Mouse (Mus musculus) heart, adult 18-20 months (tissue): ENCODE measurements at regions not wholly inside any gene's neighbourhood (a gene's known extent, or its start where the extent isn't known, plus 50 kb on each side); places are given as distances from the start of the nearest gene placed in this dataset.

Source experiments
- DNase-seq, 2 experiments: peaks; one replicate each; pipeline ENCODE4 v3.0.0; 2021 to 2022; ENCODE audit warnings: mixed read lengths in 1 of 2

- DNase-seq = no peak
Observed at GRCm38 (mm10) chr11:27280791-27281190, 687.0 kb upstream of the Vrk2 start.

GRCm38 (mm10) chr11:27264253-27264652 lies 670.5 kb upstream of the Vrk2 start:
- DNase-seq = peak in 1 of 2 experiments; percentile 1

- no peak for DNase-seq
Observed at GRCm38 (mm10) chr11:27258521-27258920, 664.7 kb upstream of the Vrk2 start.

GRCm38 (mm10) chr11:27235884-27236283 lies 642.1 kb upstream of the Vrk2 start:
- DNase-seq = no peak

- DNase-seq = no peak
Observed at GRCm38 (mm10) chr11:27226454-27226853, 632.7 kb upstream of the Vrk2 start.

GRCm38 (mm10) chr11:27222436-27222835 lies 628.6 kb upstream of the Vrk2 start:
- DNase-seq = no peak

- DNase-seq = no peak
Observed at GRCm38 (mm10) chr11:27221956-27222355, 628.2 kb upstream of the Vrk2 start.

- no peak for DNase-seq
Observed at GRCm38 (mm10) chr11:27219715-27220699, 626.2 kb upstream of the Vrk2 start.

GRCm38 (mm10) chr11:27215752-27216151 lies 622.0 kb upstream of the Vrk2 start:
- no peak for DNase-seq

- DNase-seq = no peak
Observed at GRCm38 (mm10) chr11:27203330-27204214, 609.8 kb upstream of the Vrk2 start.

- no peak for DNase-seq
Observed at GRCm38 (mm10) chr11:27184035-27184434, 590.2 kb upstream of the Vrk2 start.

- DNase-seq = no peak
Observed at GRCm38 (mm10) chr11:27183422-27183821, 589.6 kb upstream of the Vrk2 start.

GRCm38 (mm10) chr11:27160411-27160810 lies 566.6 kb upstream of the Vrk2 start:
- no peak for DNase-seq
